Mouse (Mus musculus) liver, postnatal 0 days (tissue): Measurements from ENCODE around the gene Gm1043. TPM values are rescaled to one million over a fixed set of nuclear protein-coding genes. Genes with fewer than 3 reads are reported as not detected.
A peak's percentile ranks its signal among the peaks of the same experiment; 100 is the strongest.

Experiments
- ATAC-seq: fragments of 200-750 bp; cut with Nextera tagmentation; 2 replicates; pipeline ENCODE4 v1.8.0; 2017; ENCODE audit warnings: mild to moderate bottlenecking, moderate library complexity
- DNase-seq: peaks from one replicate; pipeline ENCODE4 v3.0.0-alpha.2; 2016
- H3K27ac ChIP-seq: fragments of 300-500 bp; sonication (generic); 2 replicates; pipeline ENCODE4 v1.5.1; 2014; ENCODE audit warnings: antibody characterized with exemption, moderate library complexity, mild to moderate bottlenecking, low read depth
- H3K27me3 ChIP-seq: fragments of 300-500 bp; sonication (generic); 2 replicates; pipeline ENCODE4 v1.6.1; 2014; ENCODE audit warnings: low read length, control low read depth, mixed read lengths; ENCODE audit not compliant: insufficient read depth
- H3K36me3 ChIP-seq: fragments of 300-500 bp; sonication (generic); replicated peaks from 2 replicates; pipeline ENCODE4 v1.6.1; 2014; ENCODE audit warnings: mild to moderate bottlenecking, control low read depth, low read length, moderate library complexity, mixed read lengths; ENCODE audit not compliant: insufficient read depth
- H3K4me1 ChIP-seq: fragments of 300-500 bp; sonication (generic); 2 replicates; pipeline ENCODE4 v1.6.1; 2014; ENCODE audit warnings: antibody characterized with exemption, mild to moderate bottlenecking, control low read depth; ENCODE audit not compliant: insufficient read depth
- H3K4me2 ChIP-seq: fragments of 300-500 bp; sonication (generic); 2 replicates; pipeline ENCODE4 v1.6.1; 2014; ENCODE audit warnings: low read depth, mild to moderate bottlenecking, low read length, moderate library complexity, mixed read lengths
- H3K4me3 ChIP-seq: fragments of 300-500 bp; sonication (generic); 2 replicates; pipeline ENCODE4 v1.5.1; 2014; ENCODE audit warnings: low read depth, low read length
- H3K9ac ChIP-seq: fragments of 300-500 bp; sonication (generic); replicated peaks from 2 replicates; pipeline ENCODE4 v1.6.1; 2014; ENCODE audit warnings: mild to moderate bottlenecking, moderate library complexity
- H3K9me3 ChIP-seq: fragments of 300-500 bp; sonication (generic); 2 replicates; pipeline ENCODE4 v1.6.1; 2016; ENCODE audit warnings: mild to moderate bottlenecking, control low read depth, low read length, mixed read lengths
- CTCF ChIP-seq: sonication (generic); IDR thresholded peaks from 2 replicates; pipeline ENCODE4 v1.5.1; 2016; ENCODE audit warnings: antibody characterized with exemption, low read depth
- EP300 ChIP-seq: IDR thresholded peaks from 2 replicates; pipeline ENCODE4 v1.6.1; 2016; ENCODE audit warnings: antibody characterized with exemption, low read depth, mild to moderate bottlenecking
- WGBS: fragments of 180-500 bp; shearing (Covaris S2); extraction: QIAGEN DNeasy Blood & Tissue Kit; methylation state at CpG from one replicate; pipeline ENCODE4 v1.1.7; 2014; ENCODE audit not compliant: insufficient replicate concordance; 5-methylcytosine and 5-hydroxymethylcytosine counted together
- polyA plus RNA-seq: library from polyadenylated mRNA; unstranded; fragments of >200 nt; fragmentation: Nextera tagmentation; extraction: Ambion mirVana; gene quantifications from 2 replicates; pipeline ENCODE4 v1.2.1, GENCODE M21; 2015

Gene Gm1043
- polyA plus RNA-seq, 1 experiment from 2014 or later = not detected

DNA sequence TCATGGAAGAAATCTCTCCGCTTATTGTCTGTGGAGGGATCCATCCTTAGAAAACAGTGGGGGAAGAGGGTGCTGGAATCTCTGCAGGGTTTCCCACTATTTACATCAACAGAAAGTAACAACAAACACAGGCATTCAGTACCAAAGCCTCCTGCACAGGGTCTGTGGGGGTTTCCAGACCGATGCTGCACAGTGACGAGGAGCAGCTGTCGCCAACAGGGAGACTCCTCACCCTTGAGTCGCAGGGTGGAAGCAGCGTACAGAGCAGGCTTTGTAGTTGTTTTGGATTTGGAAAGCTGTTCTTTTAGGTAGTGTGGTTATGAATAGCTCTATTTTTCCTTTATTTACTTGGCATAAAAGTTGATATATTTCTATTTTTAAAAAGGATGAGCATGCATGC, 16.9 kb downstream of the Gm1043 start:
- no peaks in the 10 kb centered on the region for H3K27me3 ChIP-seq
- H3K36me3 ChIP-seq = no peaks in the 10 kb centered on the region
- H3K4me2 ChIP-seq = no peak overlapping the region
- no peaks in the 10 kb centered on the region for H3K9me3 ChIP-seq
- ATAC-seq (no peak), DNase-seq (no peak)
- H3K4me3 ChIP-seq = no peak overlapping the region
- whole genome bisulfite sequencing = 72% methylated on average over 6 of the region's 6 CpGs
- no peaks in the 10 kb centered on the region for H3K4me1 ChIP-seq
- TF ChIP-seq EP300 (no peak), CTCF (no peak)
- no peak overlapping the region for H3K27ac ChIP-seq
- no peak overlapping the region for H3K9ac ChIP-seq

GRCm38 (mm10) chr5:37105531-37106456, 20.6 kb downstream of the Gm1043 start:
- Histone ChIP-seq H3K9ac (no peak overlapping the region), H3K4me3 (no peak overlapping the region), H3K27me3 (no peaks in the 10 kb centered on the region), H3K9me3 (no peaks in the 10 kb centered on the region), H3K27ac (no peak overlapping the region), H3K4me2 (no peak overlapping the region), H3K36me3 (no peaks in the 10 kb centered on the region), H3K4me1 (no peaks in the 10 kb centered on the region)
- DNase-seq (no peak), ATAC-seq (no peak)
- 77% methylated on average over 23 of the region's 23 CpGs for WGBS
- TF ChIP-seq EP300 = no peak
- TF ChIP-seq CTCF = no peak

GRCm38 (mm10) chr5:37107111-37107510, 21.9 kb downstream of the Gm1043 start:
- H3K4me3 ChIP-seq = no peak overlapping the region
- TF ChIP-seq EP300 (no peak), CTCF (no peak)
- H3K4me1 ChIP-seq = no peaks in the 10 kb centered on the region
- no peak overlapping the region for H3K9ac ChIP-seq
- H3K9me3 ChIP-seq = no peaks in the 10 kb centered on the region
- H3K27ac ChIP-seq = no peak overlapping the region
- no peaks in the 10 kb centered on the region for H3K27me3 ChIP-seq
- DNase-seq (no peak), ATAC-seq (no peak)
- H3K4me2 ChIP-seq = no peak overlapping the region
- 69% methylated on average over 5 of the region's 5 CpGs for WGBS
- no peaks in the 10 kb centered on the region for H3K36me3 ChIP-seq

DNA sequence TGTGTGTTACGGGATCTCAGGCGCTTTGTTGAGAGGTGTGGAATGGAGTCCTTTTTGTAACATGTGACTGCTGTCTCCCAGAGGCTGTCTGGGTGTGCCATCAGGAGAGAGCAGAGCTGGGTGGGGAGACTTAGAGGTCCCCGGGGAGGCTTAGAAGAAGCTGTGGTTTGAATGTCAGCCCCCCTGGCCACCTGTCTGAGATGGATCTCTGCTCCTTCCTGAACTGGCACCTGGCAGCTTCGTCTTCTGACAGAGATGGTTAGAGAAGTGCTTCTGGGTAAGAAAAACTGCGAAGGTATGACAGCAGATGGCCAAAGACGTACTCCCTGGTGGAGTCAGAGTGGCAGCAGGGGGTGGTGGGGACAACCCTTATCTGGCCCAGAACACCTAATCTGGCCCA, 22.4 kb downstream of the Gm1043 start:
- TF ChIP-seq CTCF = no peak
- TF ChIP-seq EP300 = no peak
- WGBS = 62% methylated on average over 6 of the region's 6 CpGs
- Histone ChIP-seq H3K4me1 (no peaks in the 10 kb centered on the region), H3K4me3 (no peak overlapping the region), H3K27ac (no peak overlapping the region), H3K36me3 (no peaks in the 10 kb centered on the region), H3K9me3 (no peaks in the 10 kb centered on the region), H3K9ac (no peak overlapping the region), H3K27me3 (no peaks in the 10 kb centered on the region), H3K4me2 (no peak overlapping the region)
- no peak for ATAC-seq
- DNase-seq = no peak

- no peaks in the 10 kb centered on the region for H3K9me3 ChIP-seq
- no peaks in the 10 kb centered on the region for H3K27me3 ChIP-seq
- no peak overlapping the region for H3K27ac ChIP-seq
- no peak for ATAC-seq
- H3K36me3 ChIP-seq = no peaks in the 10 kb centered on the region
- no peak for TF ChIP-seq EP300
- peak; percentile 72 for TF ChIP-seq CTCF
- no peak overlapping the region for H3K9ac ChIP-seq
- DNase-seq = peak; percentile 66
- no peaks in the 10 kb centered on the region for H3K4me1 ChIP-seq
- no peak overlapping the region for H3K4me3 ChIP-seq
- H3K4me2 ChIP-seq = no peak overlapping the region
- WGBS = 27% methylated on average over 6 of the region's 6 CpGs
Observed at GRCm38 (mm10) chr5:37109280-37109849, 24.2 kb downstream of the Gm1043 start.

DNA sequence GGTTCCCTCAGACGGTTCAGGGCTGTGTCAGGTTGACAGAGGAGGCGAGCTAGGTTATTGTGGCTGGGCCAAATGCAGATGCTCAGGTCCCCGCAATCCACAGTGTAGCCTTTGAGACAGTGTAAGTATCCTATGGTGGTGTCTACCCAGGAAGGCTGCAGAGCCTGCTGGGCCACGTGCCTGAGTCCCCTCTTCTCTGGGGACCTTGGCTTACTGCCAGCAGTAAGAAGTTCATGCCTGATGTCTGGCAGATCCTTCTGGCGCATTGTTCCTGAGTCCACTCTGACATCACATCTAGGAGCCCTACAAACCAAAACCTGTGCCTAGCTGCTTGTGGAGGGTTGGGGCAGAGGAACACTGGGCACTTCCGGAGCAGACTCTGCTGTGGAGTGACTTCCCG, 27.2 kb downstream of the Gm1043 start:
- DNase-seq = no peak
- TF ChIP-seq CTCF = no peak
- no peak for TF ChIP-seq EP300
- H3K4me1 ChIP-seq = no peaks in the 10 kb centered on the region
- H3K9ac ChIP-seq = no peak overlapping the region
- no peak overlapping the region for H3K27ac ChIP-seq
- H3K36me3 ChIP-seq = no peaks in the 10 kb centered on the region
- no peak for ATAC-seq
- no peak overlapping the region for H3K4me3 ChIP-seq
- no peaks in the 10 kb centered on the region for H3K9me3 ChIP-seq
- 66% methylated on average over 7 of the region's 7 CpGs for WGBS
- H3K27me3 ChIP-seq = no peaks in the 10 kb centered on the region
- H3K4me2 ChIP-seq = no peak overlapping the region
